Mouse (Mus musculus) lung, adult 2 months (tissue): ENCODE measurements at regions not wholly inside any gene's neighbourhood (a gene's known extent, or its start where the extent isn't known, plus 50 kb on each side); places are given as distances from the start of the nearest gene placed in this dataset.

Source experiments
- DNase-seq: peaks from one replicate; pipeline ENCODE4 v3.0.0; 2022
- H3K4me1 ChIP-seq: fragments of 200-500 bp; 2 replicates; pipeline ENCODE4 v1.6.1; 2011; ENCODE audit warnings: low read length; ENCODE audit not compliant: control insufficient read depth, insufficient read depth
- H3K4me3 ChIP-seq: fragments of 200-500 bp; replicated peaks from 2 replicates; pipeline ENCODE3; 2011; ENCODE audit warnings: low read depth, mild to moderate bottlenecking, control low read depth, low read length; ENCODE audit errors: extremely low read depth
- CTCF ChIP-seq: fragments of 200-500 bp; IDR thresholded peaks from 2 replicates; pipeline ENCODE4 v1.5.1; 2011; ENCODE audit warnings: mild to moderate bottlenecking, low read length, control low read depth; ENCODE audit not compliant: insufficient read depth
- POLR2A ChIP-seq: fragments of 200-500 bp; IDR thresholded peaks from 2 replicates; pipeline ENCODE4 v1.6.1; 2011; ENCODE audit warnings: low read depth, mild to moderate bottlenecking, control low read depth, low read length, borderline replicate concordance; ENCODE audit errors: extremely low read depth
- WGBS: fragments of 180-500 bp; shearing (Covaris S2); methylation state at CpG from one replicate; pipeline ENCODE4 v1.1.7; 2018; 5-methylcytosine and 5-hydroxymethylcytosine counted together

GRCm38 (mm10) chr10:92277981-92278380 is 444.2 kb downstream of the Nedd1 start:
- H3K4me1 ChIP-seq = no peaks in the 10 kb centered on the region
- DNase-seq = no peak
- H3K4me3 ChIP-seq = no peak overlapping the region
- TF ChIP-seq POLR2A = no peak
- no peak for TF ChIP-seq CTCF
- WGBS = 41% methylated on average over 2 of the region's 2 CpGs

- 52% methylated on average over 3 of the region's 3 CpGs for WGBS
- Histone ChIP-seq H3K4me3 (no peak overlapping the region), H3K4me1 (no peaks in the 10 kb centered on the region)
- TF ChIP-seq CTCF (no peak), POLR2A (no peak)
- DNase-seq = no peak
Observed at GRCm38 (mm10) chr10:92257815-92258214, 464.4 kb downstream of the Nedd1 start.

- no peak for TF ChIP-seq POLR2A
- no peak for TF ChIP-seq CTCF
- H3K4me3 ChIP-seq = no peak overlapping the region
- 61% methylated on average over 3 of the region's 3 CpGs for WGBS
- H3K4me1 ChIP-seq = no peaks in the 10 kb centered on the region
- no peak for DNase-seq
Observed at GRCm38 (mm10) chr10:92248648-92249047, 473.6 kb downstream of the Nedd1 start.

DNA sequence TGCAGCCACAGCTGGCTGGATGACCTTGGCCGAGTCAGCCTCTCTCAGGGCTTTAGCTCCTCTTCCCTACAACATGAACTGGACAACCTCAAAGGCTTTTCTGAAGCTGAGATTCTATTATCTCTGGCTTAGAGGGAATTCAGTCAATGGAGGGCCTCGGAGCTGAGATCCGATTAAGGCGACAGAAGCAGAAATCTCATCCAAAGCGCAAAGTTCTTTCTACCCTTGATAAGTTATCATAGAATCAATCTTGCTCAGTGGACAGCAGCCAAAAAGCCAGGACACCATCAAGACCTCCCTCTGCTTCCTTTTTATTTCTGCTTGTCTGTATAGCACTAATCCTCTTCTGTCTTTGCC is 474.8 kb downstream of the Nedd1 start:
- TF ChIP-seq CTCF (no peak), POLR2A (no peak)
- DNase-seq = no peak

GRCm38 (mm10) chr10:92246785-92247448 is 475.3 kb downstream of the Nedd1 start:
- TF ChIP-seq CTCF = no peak
- TF ChIP-seq POLR2A = no peak
- WGBS = 26% methylated on average over 7 of the region's 7 CpGs
- H3K4me3 ChIP-seq = no peak overlapping the region
- no peak for DNase-seq
- no peaks in the 10 kb centered on the region for H3K4me1 ChIP-seq

More for the DNA sequence above, 474.8 kb downstream of the Nedd1 start:
- Histone ChIP-seq H3K4me3 (no peak overlapping the region), H3K4me1 (no peaks in the 10 kb centered on the region)
- WGBS = 57% methylated on average over 5 of the region's 5 CpGs

DNA sequence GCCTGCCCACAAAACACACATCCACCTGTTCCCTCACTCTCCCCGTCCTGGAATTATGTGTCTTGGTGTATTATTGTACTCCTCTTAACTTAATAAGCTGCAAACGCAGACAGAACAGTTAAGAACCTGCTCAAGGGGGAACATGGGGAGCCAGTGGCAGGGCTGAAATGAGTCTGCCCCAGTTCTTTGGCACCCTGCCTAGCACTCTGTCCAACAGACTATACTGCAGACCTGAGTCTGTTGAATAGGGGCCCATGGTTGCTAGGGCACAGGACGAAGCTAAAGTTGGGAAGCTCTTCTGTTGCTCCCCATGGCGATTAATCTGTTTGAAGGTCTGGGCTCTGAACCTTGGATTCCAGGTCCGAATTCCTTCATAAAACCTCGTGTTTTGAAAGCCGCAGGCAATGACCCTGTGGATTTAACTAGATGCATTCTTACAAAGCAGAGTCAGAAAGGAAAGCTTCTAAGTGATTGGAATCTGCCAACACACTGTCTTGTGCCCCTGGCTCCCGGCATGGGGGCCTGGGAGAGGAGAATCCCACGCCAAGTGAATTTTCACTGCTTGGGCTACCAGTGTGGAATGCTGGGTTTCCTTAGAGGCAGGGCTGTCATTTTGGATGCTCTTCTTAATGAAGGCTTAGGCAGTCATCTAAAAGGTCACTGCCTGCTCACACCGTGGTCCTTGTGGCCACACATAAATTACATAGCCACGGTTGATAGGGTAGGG is 479.3 kb downstream of the Nedd1 start:
- TF ChIP-seq CTCF (no peak), POLR2A (no peak)
- 74% methylated on average over 11 of the region's 11 CpGs for WGBS
- DNase-seq = no peak
- H3K4me3 ChIP-seq = no peak overlapping the region
- H3K4me1 ChIP-seq = no peaks in the 10 kb centered on the region

DNA sequence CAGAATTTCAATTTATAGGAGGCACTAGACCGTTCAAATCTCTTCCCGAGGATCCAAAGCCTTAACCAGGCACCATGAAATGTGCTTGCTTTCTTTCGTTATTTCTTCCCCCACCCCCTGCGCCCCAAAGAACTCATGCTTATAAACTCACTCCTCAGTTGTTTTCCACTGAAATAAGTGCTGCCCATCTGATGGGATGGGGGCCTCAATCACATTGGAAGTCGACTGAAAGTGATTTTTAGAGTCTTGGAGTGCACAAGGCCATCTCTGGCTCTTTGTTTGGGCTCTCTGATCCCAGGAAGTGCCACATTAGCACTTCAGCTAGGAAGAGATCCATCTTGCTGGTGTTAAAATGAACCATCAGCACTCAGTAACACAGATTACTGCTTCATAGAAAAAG is 484.3 kb downstream of the Nedd1 start:
- no peak overlapping the region for H3K4me3 ChIP-seq
- no peak for DNase-seq
- no peaks in the 10 kb centered on the region for H3K4me1 ChIP-seq
- WGBS = 64% methylated on average over 5 of the region's 5 CpGs
- TF ChIP-seq CTCF (no peak), POLR2A (no peak)

DNA sequence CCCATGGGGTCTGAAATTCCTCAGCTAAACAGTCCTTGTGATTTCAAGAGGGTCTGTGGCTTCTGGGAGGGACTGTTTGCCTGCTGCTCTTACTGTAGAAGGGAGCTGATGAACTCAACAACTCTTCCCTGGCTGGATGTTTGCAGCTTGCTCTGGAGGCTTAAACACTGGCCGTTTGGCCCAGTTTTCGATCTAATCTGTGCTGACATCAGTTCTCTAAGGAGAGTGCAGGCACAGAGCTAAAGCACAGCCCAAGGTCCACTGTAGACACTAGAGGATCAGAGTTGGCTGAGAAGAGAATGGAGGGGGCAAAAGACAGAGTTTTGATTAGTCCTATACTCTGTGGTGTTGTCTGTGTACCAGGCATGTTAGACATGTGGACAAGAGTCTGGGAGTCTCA is 490.1 kb downstream of the Nedd1 start:
- Histone ChIP-seq H3K4me1 (no peaks in the 10 kb centered on the region), H3K4me3 (no peak overlapping the region)
- WGBS = 65% methylated on average over 2 of the region's 2 CpGs
- no peak for TF ChIP-seq POLR2A
- TF ChIP-seq CTCF = no peak
- no peak for DNase-seq

- 73% methylated on average over 4 of the region's 4 CpGs for WGBS
Observed at GRCm38 (mm10) chr10:92225818-92226217, 496.4 kb downstream of the Nedd1 start.

DNA sequence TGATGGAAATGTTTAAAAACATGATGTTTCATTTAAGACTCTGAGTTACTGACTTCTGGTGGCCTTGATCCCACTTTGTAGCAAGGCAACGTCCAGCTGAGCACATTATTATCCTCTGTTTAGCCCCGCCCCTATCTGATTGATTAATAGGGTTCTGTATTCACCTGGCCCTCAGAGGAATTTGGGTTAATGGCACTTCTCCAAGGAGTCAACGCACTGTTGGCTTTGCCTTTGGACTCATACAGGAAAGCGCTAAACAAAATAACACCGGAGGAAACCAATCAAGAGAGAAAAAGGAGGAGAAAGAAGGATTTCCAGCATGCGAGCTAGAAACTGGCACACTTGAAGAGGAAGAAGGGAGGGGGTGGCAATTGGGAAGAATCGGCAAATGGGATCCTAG is 497.1 kb downstream of the Nedd1 start:
- TF ChIP-seq POLR2A (no peak), CTCF (no peak)
- no peak overlapping the region for H3K4me3 ChIP-seq
- DNase-seq = no peak
- H3K4me1 ChIP-seq = no peaks in the 10 kb centered on the region
- 76% methylated on average over 7 of the region's 7 CpGs for WGBS

More at GRCm38 (mm10) chr10:92225818-92226217, 496.4 kb downstream of the Nedd1 start:
- no peak for TF ChIP-seq CTCF
- no peak overlapping the region for H3K4me3 ChIP-seq
- no peak for DNase-seq
- H3K4me1 ChIP-seq = no peaks in the 10 kb centered on the region
